Mouse (Mus musculus) cortical plate, adult 2 months (tissue): ENCODE data around the gene D230025D16Rik.

Source experiments
- CTCF ChIP-seq: fragments of 200-500 bp; IDR thresholded peaks from 2 replicates; pipeline ENCODE4 v1.5.1; 2011; ENCODE audit warnings: mild to moderate bottlenecking, control low read depth, low read length; ENCODE audit not compliant: insufficient read depth; ENCODE audit errors: extremely low read depth
- POLR2A ChIP-seq: fragments of 200-500 bp; IDR thresholded peaks from 2 replicates; pipeline ENCODE4 v1.6.1; 2011; ENCODE audit warnings: mild to moderate bottlenecking, low read length, control low read depth; ENCODE audit not compliant: insufficient read depth; ENCODE audit errors: extremely low read depth

- TF ChIP-seq POLR2A, result no peak
- TF ChIP-seq CTCF, result no peak
Observed at GRCm38 (mm10) chr8:105257318-105258114, 32.6 kb downstream of the D230025D16Rik start.
